Mouse (Mus musculus): Measurements from ENCODE around the gene Rapgef4.

Gene Rapgef4

DNA sequence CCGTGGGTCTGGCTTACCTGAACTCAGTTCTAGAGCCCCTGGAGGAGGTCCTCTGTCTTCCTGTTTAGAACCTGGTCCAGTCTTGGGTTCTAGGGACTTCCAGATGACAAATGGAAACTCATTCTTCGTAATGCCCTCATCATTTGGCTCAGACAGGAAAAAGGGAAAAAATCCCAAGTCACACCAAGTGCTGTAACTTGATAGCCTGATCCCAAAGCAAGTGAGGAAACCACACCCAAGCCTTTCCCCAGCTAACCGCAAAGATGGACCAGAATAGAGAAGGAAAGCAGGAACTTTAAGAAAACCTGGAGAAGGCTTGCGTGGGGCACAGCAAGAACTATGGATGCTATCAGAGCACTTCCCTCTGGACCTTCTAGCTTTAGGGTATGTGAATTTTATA lies 167.6 kb downstream of the Rapgef4 start:
- DNase-seq (ENCODE audit: low spot score in 2 of 2), result no peak

GRCm38 (mm10) chr2:72149059-72149458 lies 168.0 kb downstream of the Rapgef4 start:
- DNase-seq (ENCODE audit: low spot score in 2 of 2), result peak in 1 of 2 experiments; percentile 57

- no peak for DNase-seq (ENCODE audit: low spot score in 2 of 2)
Observed at GRCm38 (mm10) chr2:72151792-72152554, 170.9 kb downstream of the Rapgef4 start.

GRCm38 (mm10) chr2:72152746-72153145 lies 171.7 kb downstream of the Rapgef4 start:
- DNase-seq (ENCODE audit: low spot score in 2 of 2), result no peak

GRCm38 (mm10) chr2:72153851-72154250 lies 172.8 kb downstream of the Rapgef4 start:
- no peak for DNase-seq (ENCODE audit: low spot score in 2 of 2)

DNA sequence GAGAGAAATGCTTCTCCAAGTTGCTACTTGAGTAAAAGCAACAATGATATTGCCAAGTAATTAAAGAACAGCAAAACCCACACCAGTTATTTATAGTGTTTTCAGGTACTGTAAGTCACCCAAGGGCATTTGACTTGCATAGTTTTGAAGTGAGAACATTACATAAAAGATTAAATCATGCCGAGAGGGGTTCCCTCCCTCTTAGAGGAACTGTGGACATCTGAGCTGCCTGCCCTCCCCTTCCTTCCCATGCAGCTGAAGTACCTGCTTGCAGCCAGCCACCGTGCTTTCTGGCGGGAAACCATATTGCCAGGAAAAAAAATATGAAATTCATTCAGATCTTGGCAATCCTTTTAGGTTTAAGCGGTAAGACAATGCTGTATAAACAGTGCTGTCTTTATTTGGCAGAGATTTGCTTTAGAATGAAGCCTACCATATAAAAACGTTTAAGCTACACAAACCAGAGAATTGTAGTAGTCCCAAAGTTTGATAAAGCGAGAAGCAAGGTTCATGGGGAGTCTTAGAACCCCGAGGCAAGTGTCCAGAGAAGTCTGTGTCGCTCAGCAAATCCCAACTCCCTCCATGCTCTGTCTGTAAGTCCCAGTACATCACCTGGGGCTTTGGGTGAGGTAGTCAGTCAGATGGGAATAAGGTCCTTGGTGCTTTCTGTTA lies 174.2 kb downstream of the Rapgef4 start:
- no peak for DNase-seq (ENCODE audit: low spot score in 2 of 2)

GRCm38 (mm10) chr2:72156484-72156883 lies 175.4 kb downstream of the Rapgef4 start:
- no peak for DNase-seq (ENCODE audit: low spot score in 2 of 2)

DNA sequence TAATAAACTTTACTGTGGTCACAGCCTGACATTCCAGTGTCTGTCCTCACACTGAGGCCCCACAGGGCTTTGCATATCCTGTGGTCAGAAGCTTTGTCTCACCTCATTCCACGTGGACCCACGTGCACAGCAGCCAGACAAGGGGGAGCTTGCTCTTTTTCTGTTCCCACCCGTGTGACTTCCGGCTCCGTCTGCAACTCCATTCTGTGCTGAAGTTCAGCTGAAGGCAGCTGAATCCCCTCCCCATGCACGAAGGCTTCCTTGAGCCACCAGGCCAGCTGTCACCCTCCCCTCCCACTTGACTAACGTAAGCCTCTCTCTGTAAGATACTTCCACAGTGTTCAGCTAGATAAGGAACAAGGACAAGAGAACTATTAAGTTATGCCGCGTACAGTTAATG lies 176.5 kb downstream of the Rapgef4 start:
- no peak for DNase-seq (ENCODE audit: low spot score in 2 of 2)

- no peak for DNase-seq (ENCODE audit: low spot score in 2 of 2)
Observed at GRCm38 (mm10) chr2:72158045-72158444, 177.0 kb downstream of the Rapgef4 start.

- DNase-seq (ENCODE audit: low spot score in 2 of 2), result no peak
Observed at GRCm38 (mm10) chr2:72158691-72159225, 177.7 kb downstream of the Rapgef4 start.

- DNase-seq (ENCODE audit: low spot score in 2 of 2), result no peak
Observed at GRCm38 (mm10) chr2:72159281-72159680, 178.2 kb downstream of the Rapgef4 start.

DNA sequence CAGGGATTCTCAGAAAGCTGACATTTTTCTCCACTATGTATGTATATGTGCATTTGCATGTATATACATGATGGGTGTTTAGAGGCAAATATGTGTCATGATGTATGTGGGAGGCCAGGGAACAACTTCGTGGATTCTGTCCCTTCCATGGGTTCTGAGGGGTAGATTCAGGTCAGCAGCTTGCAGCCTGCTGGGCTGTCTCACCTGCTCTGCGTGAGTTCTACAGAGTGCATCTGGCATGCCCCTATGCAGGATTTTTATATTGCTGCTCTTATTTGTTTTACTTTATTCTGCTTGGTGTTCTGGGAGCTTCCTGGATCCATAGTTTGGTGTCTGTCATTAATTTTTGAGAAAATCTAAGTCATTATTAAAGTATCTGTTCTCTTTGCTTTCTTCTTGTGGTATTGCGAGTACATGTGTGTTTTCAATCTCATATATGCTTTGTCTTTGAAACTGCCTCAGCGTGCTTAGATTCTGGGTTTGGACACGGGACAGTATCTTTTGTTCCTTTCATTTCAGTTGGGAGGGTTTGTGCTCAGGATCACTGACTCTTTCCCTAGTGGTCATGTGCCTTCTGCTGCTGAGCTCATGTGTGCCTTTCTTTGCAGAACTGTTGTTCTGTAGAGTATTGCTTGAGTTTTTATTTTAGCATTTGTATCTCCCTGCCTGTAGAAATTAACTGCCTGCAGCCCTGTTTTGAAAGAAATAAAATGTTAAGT lies 184.3 kb downstream of the Rapgef4 start:
- DNase-seq (ENCODE audit: low spot score in 2 of 2), result no peak

- no peak for DNase-seq (ENCODE audit: low spot score in 2 of 2)
Observed at GRCm38 (mm10) chr2:72169451-72170100, 188.5 kb downstream of the Rapgef4 start.

GRCm38 (mm10) chr2:72170546-72170945 lies 189.5 kb downstream of the Rapgef4 start:
- peak in 1 of 2 experiments; percentile 29 for DNase-seq (ENCODE audit: low spot score in 2 of 2)

- DNase-seq (ENCODE audit: low spot score in 2 of 2), result no peak
Observed at GRCm38 (mm10) chr2:72171204-72171603, 190.2 kb downstream of the Rapgef4 start.

DNA sequence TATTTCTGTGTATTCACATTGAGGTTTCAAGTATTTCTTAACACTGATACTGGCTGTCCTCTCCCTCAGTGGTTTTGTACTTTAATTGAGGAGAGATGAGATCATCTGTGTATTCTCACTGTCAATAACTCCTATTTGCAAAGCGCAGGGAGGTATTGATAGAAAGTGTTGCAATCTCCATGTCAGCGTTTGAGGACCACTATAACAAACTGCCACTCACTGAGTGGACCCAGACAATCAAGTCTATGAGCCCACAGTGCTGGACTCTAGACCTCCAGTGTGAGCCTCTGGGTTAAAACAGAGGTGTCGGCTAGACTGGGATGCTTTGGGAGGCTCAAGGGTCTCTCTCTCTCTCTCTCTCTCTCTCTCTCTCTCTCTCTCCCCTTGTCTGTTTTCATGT lies 192.0 kb downstream of the Rapgef4 start:
- no peak for DNase-seq (ENCODE audit: low spot score in 2 of 2)

DNA sequence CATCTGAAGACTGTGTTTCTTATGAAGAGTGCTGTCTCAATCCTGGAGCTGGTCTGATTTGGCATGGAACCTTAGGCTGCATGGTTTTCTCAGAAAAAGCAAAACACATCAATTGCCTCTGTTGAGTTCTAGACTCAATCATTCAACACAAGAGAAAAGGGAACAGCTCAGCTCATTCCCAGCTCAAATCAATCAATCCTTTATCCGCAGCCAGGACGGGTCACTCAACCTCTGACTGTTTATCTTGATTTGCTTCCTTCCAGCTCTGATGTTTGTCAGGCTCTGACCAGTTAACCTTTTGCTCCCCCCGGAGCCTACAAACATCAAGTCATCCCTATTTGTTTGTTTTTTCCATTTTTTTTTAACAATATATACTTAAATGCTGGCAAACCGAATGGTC lies 192.8 kb downstream of the Rapgef4 start:
- no peak for DNase-seq (ENCODE audit: low spot score in 2 of 2)

- DNase-seq (ENCODE audit: low spot score in 2 of 2), result no peak
Observed at GRCm38 (mm10) chr2:72175536-72175935, 194.5 kb downstream of the Rapgef4 start.

DNA sequence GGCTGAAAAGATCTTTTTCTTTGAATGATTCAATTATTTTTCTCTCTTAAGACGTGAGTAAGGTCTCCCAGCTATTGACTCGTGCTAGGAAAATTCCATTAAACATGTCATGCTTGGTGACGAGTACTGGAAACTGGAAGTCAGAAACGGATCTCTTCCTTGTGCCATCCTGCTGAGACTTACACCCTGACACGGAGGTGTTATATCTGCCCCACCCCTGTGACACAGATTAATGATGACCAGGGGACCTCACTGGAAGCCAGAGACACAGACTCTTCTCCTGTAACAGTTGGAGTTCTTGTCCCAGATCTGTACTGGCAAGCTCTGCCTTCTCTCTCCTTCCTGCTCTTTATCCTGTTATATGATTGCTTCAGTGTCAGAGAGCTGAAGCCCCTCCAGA lies 194.9 kb downstream of the Rapgef4 start:
- no peak for DNase-seq (ENCODE audit: low spot score in 2 of 2)

GRCm38 (mm10) chr2:72177214-72178023 lies 196.4 kb downstream of the Rapgef4 start:
- DNase-seq (ENCODE audit: low spot score in 2 of 2), result no peak

DNA sequence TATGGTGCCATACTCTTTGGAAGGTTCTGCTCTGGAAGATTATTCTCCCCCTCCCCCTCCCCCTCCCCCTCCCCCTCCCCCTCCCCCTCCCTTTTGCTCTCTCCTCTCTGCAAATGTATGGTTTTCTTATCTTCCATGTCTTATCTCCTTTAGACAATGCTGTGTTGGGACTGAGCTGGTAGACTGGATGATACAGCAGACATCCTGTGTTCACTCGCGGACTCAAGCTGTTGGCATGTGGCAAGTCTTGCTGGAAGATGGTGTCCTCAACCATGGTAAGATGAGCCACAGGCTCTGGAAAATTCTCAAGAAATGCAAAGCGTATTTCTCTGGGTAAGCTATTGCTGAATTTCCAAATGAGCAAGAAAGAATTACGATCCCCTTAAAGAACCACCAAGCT lies 197.0 kb downstream of the Rapgef4 start:
- DNase-seq (ENCODE audit: low spot score in 2 of 2), result no peak
